ENCODE assay signal across 8 mouse cellular contexts in the genomic region with DNA sequence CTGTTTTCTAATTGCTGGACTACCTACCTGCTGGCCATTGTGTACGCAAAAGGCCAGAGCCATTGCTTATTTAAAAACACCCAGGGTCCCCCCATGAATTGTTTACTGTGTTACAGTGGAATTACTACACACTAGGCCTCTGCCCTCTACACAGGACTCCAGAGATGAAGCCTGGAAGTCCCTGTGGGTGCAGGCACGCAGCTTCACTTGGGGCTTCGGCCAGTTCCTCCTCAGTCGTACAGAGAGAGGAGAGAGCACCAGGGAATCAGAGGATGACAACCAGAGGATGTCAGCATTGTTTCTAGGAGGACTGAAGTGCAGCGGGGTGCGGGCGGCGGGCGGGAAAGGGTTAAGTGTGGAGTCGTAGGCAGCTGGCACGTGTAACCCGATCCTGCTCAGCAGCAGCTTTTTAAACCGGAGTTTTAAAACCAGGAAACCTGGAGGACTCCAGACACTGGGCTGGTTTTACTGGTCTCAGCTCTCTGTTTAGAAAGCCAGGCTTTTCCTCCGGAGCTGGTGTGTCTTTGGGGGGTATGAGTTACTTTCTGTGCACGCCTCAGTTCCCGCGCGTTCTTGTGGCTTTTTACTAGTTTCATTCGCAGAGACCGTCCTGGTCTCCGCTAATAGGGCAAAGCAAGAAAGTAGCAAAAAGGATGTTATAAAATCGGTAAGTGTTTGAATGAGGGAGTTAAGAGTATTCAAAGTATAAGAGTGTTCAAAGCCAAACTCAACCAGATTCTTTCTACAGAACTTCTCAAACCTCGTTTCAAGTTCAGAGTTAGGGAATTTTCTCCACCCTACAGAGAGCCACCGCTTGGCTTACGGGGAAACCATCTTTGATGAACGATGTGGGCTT. TPM values are rescaled to one million over a fixed set of nuclear protein-coding genes. Genes with fewer than 3 reads are reported as not detected.
DNase-seq lines count a peak whose midpoint lies in the region; ATAC-seq and TF ChIP-seq lines count a peak whose summit lies in the region.

No protein-coding gene starts in this region.

- peaks cover 8% of the 10 kb centered on the region; the same call in 1 of the 2 replicates for H3K9me3 ChIP-seq in embryonic facial prominence, embryonic 14.5 days (ENCODE audit: control insufficient read depth, low read length)
- no peaks in the 10 kb centered on the region for H3K9me3 ChIP-seq in hindbrain, embryonic 13.5 days
- H3K9me3 ChIP-seq in liver, embryonic 14.5 days (ENCODE audit: control insufficient read depth, low read length) = no peaks in the 10 kb centered on the region
- H3K9me3 ChIP-seq in neural tube, embryonic 13.5 days = no peaks in the 10 kb centered on the region

- H3K4me3 ChIP-seq in layer of hippocampus, adult 2 months = peak overlapping the region; percentile 15; the same call in 1 of the 2 replicates
- H3K4me3 ChIP-seq in embryonic facial prominence, embryonic 14.5 days (ENCODE audit: low read depth, low read length) = peak overlapping the region; percentile 35
- peak overlapping the region; percentile 34 for H3K4me3 ChIP-seq in hindbrain, embryonic 13.5 days
- peak overlapping the region; percentile 28; a peak in 2 of 4 replicates for H3K4me3 ChIP-seq in liver, embryonic 14.5 days (ENCODE audit: insufficient read depth in 1 of 2, low read depth in 2 of 2, low read length in 2 of 2)
- H3K4me3 ChIP-seq in neural tube, embryonic 13.5 days = peak overlapping the region; percentile 28

- H3K4me1 ChIP-seq in embryonic facial prominence, embryonic 14.5 days (ENCODE audit: control insufficient read depth, insufficient read depth, low read length) = peaks cover 18% of the 10 kb centered on the region
- peaks cover 13% of the 10 kb centered on the region for H3K4me1 ChIP-seq in hindbrain, embryonic 13.5 days (replicated peaks)
- peaks cover 0 to 5% of the 10 kb centered on the region in 2 experiments; a peak in 2 of 4 replicates for H3K4me1 ChIP-seq in liver, embryonic 14.5 days (replicated peaks; ENCODE audit: control insufficient read depth in 2 of 2, insufficient read depth in 2 of 2, low read length in 1 of 2)
- H3K4me1 ChIP-seq in neural tube, embryonic 13.5 days (replicated peaks) = peaks cover 15% of the 10 kb centered on the region

- no peaks in the 10 kb centered on the region for H3K36me3 ChIP-seq in embryonic facial prominence, embryonic 14.5 days (ENCODE audit: control insufficient read depth, insufficient read depth, low read length)
- H3K36me3 ChIP-seq in hindbrain, embryonic 13.5 days = no peaks in the 10 kb centered on the region
- H3K36me3 ChIP-seq in liver, embryonic 14.5 days (replicated peaks; ENCODE audit: control insufficient read depth, insufficient read depth, low read depth) = no peaks in the 10 kb centered on the region
- H3K36me3 ChIP-seq in neural tube, embryonic 13.5 days = no peaks in the 10 kb centered on the region

- no peak overlapping the region for H3K27ac ChIP-seq in layer of hippocampus, adult 2 months
- H3K27ac ChIP-seq in embryonic facial prominence, embryonic 14.5 days (replicated peaks; ENCODE audit: low read depth, low read length) = peak overlapping the region; percentile 86
- 0 out of 2 replicates have a peak overlapping the region, but pooled peaks have one; percentile 23 for H3K27ac ChIP-seq in hindbrain, embryonic 13.5 days
- H3K27ac ChIP-seq in liver, embryonic 14.5 days = no peak overlapping the region
- H3K27ac ChIP-seq in neural tube, embryonic 13.5 days (replicated peaks) = no peak overlapping the region

- DNase-seq in layer of hippocampus, adult 2 months (ENCODE audit: low spot score in 2 of 2) = no peak
- DNase-seq in layer of hippocampus, adult 11-12 months (ENCODE audit: low spot score) = no peak
- peak; percentile 94 for DNase-seq in embryonic facial prominence, embryonic 14.5 days (ENCODE audit: low spot score)
- no peak for DNase-seq in liver, embryonic 14.5 days (ENCODE audit: low read depth in 3 of 3, low spot score in 3 of 3)
- no peak for DNase-seq in frontal cortex, postnatal 14 days (ENCODE audit: low spot score in 2 of 2)

- 2% methylated on average over 26 of the region's 26 CpGs for WGBS in embryonic facial prominence, embryonic 14.5 days
- WGBS in hindbrain, embryonic 13.5 days = 3% methylated on average over 26 of the region's 26 CpGs
- 10% methylated on average over 26 of the region's 26 CpGs for WGBS in liver, embryonic 14.5 days (ENCODE audit: insufficient replicate concordance)
- WGBS in neural tube, embryonic 13.5 days = 3% methylated on average over 26 of the region's 26 CpGs

- H3K27me3 ChIP-seq in embryonic facial prominence, embryonic 14.5 days (replicated peaks; ENCODE audit: control insufficient read depth, insufficient read depth, low read length) = no peaks in the 10 kb centered on the region
- H3K27me3 ChIP-seq in hindbrain, embryonic 13.5 days = peaks cover 14% of the 10 kb centered on the region
- no peaks in the 10 kb centered on the region for H3K27me3 ChIP-seq in liver, embryonic 14.5 days (ENCODE audit: control insufficient read depth, insufficient read depth, low read length)
- no peaks in the 10 kb centered on the region for H3K27me3 ChIP-seq in neural tube, embryonic 13.5 days

- H3K4me2 ChIP-seq in embryonic facial prominence, embryonic 14.5 days (ENCODE audit: low read depth, low read length) = peak overlapping the region; percentile 62
- peak overlapping the region; percentile 61 for H3K4me2 ChIP-seq in hindbrain, embryonic 13.5 days
- peak overlapping the region; percentile 53 for H3K4me2 ChIP-seq in liver, embryonic 14.5 days (ENCODE audit: low read depth)
- H3K4me2 ChIP-seq in neural tube, embryonic 13.5 days = peak overlapping the region; percentile 56

- peak; percentile 95 for ATAC-seq in embryonic facial prominence, embryonic 14.5 days (ENCODE audit: low read depth)
- peak; percentile 43 for ATAC-seq in hindbrain, embryonic 13.5 days (ENCODE audit: low FRiP score)
- ATAC-seq in liver, embryonic 14.5 days (ENCODE audit: insufficient read depth) = no peak
- ATAC-seq in neural tube, embryonic 13.5 days (ENCODE audit: low read depth) = peak; percentile 67
- no peak for ATAC-seq in cerebellum, adult (ENCODE audit: insufficient number of reproducible peaks, low FRiP score, low TSS enrichment)

- H3K9ac ChIP-seq in embryonic facial prominence, embryonic 14.5 days (ENCODE audit: low read depth, low read length) = peak overlapping the region; percentile 51
- peak overlapping the region; percentile 55 for H3K9ac ChIP-seq in hindbrain, embryonic 13.5 days
- H3K9ac ChIP-seq in liver, embryonic 14.5 days (replicated peaks) = no peak overlapping the region
- peak overlapping the region; percentile 46 for H3K9ac ChIP-seq in neural tube, embryonic 13.5 days

- no peak for TF ChIP-seq EP300 in liver, embryonic 14.5 days (IDR thresholded peaks at IDR 0.05; ENCODE audit: low read depth)

- TF ChIP-seq CTCF in layer of hippocampus, adult 2 months (conservative IDR thresholded peaks at IDR 0.05) = no peak
- TF ChIP-seq CTCF in liver, embryonic 14.5 days (IDR thresholded peaks at IDR 0.05; ENCODE audit: low read depth) = no peak

RNA-seq across cellular contexts. Expression of a gene that starts 11.4 kb away (rescaled TPM):
- 1 to 10 TPM; 6.3 to 7.4 TPM for total RNA-seq in layer of hippocampus, adult 2 months (2021)
- 53.9 and 60.7 TPM in 2 replicates for polyA plus RNA-seq in embryonic facial prominence, embryonic 14.5 days (2014; fragmentation: Nextera tagmentation; extraction: Ambion mirVana)
- polyA plus RNA-seq in hindbrain, embryonic 13.5 days (2015; fragmentation: Nextera tagmentation; extraction: Ambion mirVana) = 2.2 and 3.7 TPM in 2 replicates
- 1.1 and 1.9 TPM in 2 replicates for polyA plus RNA-seq in liver, embryonic 14.5 days (2012; rRNA removed)
- 2.2 and 3.1 TPM in 2 replicates for polyA plus RNA-seq in liver, embryonic 14.5 days (2014; fragmentation: Nextera tagmentation; extraction: Ambion mirVana)
- polyA plus RNA-seq in neural tube, embryonic 13.5 days (2015; fragmentation: Nextera tagmentation; extraction: Ambion mirVana) = 2.9 and 5.1 TPM in 2 replicates

Comparison
In these comparisons a context has a peak if more than half of its experiments do, and no peak if none do; other contexts are left out.
1. H3K27ac ChIP-seq: peak in embryonic facial prominence, embryonic 14.5 days (single experiment) and hindbrain, embryonic 13.5 days (single experiment); none in layer of hippocampus, adult 2 months (single experiment), liver, embryonic 14.5 days (single experiment) and neural tube, embryonic 13.5 days (single experiment).
2. ATAC-seq: peak in embryonic facial prominence, embryonic 14.5 days (single experiment), hindbrain, embryonic 13.5 days (single experiment) and neural tube, embryonic 13.5 days (single experiment); none in liver, embryonic 14.5 days (single experiment) and cerebellum, adult (single experiment).
3. Peak in every context shown above with its lines, with median percentiles within 50 percentile points of each other: H3K4me3 ChIP-seq and H3K4me2 ChIP-seq.